Mouse (Mus musculus): ENCODE data around the gene Hoxc9. TPM values are rescaled to one million over a fixed set of nuclear protein-coding genes. Genes with fewer than 3 reads are reported as not detected.

Gene Hoxc9
- polyA plus RNA-seq, 1 experiment = not detected

GRCm38 (mm10) chr15:102942739-102943467, 33.3 kb upstream of the Hoxc9 start:
- TF ChIP-seq CTCF (IDR thresholded peaks at IDR 0.05; ENCODE audit: insufficient read depth, low read length) (no peak), POLR2A (IDR thresholded peaks at IDR 0.05; ENCODE audit: borderline replicate concordance, extremely low read depth, low read depth, low read length) (no peak)
- WGBS = 1% methylated on average over 53 of the region's 53 CpGs
- Histone ChIP-seq H3K4me3 (replicated peaks; ENCODE audit: extremely low read depth, low read depth, low read length) (no peak overlapping the region), H3K4me1 (ENCODE audit: control insufficient read depth, insufficient read depth, low read length) (no peaks in the 10 kb centered on the region)
- no peak for DNase-seq

- no peak overlapping the region for H3K4me3 ChIP-seq (replicated peaks; ENCODE audit: extremely low read depth, low read depth, low read length)
- TF ChIP-seq POLR2A (IDR thresholded peaks at IDR 0.05; ENCODE audit: borderline replicate concordance, extremely low read depth, low read depth, low read length) = no peak
- no peak for TF ChIP-seq CTCF (IDR thresholded peaks at IDR 0.05; ENCODE audit: insufficient read depth, low read length)
- no peaks in the 10 kb centered on the region for H3K4me1 ChIP-seq (ENCODE audit: control insufficient read depth, insufficient read depth, low read length)
- DNase-seq = no peak
- 7% methylated on average over 5 of the region's 5 CpGs for WGBS
Measured at GRCm38 (mm10) chr15:102943468-102943813, 32.8 kb upstream of the Hoxc9 start.

- H3K4me3 ChIP-seq (replicated peaks; ENCODE audit: extremely low read depth, low read depth, low read length) = no peak overlapping the region
- H3K4me1 ChIP-seq (ENCODE audit: control insufficient read depth, insufficient read depth, low read length) = no peaks in the 10 kb centered on the region
- WGBS = 15% methylated on average over 22 of the region's 22 CpGs
- DNase-seq = no peak
- TF ChIP-seq POLR2A (IDR thresholded peaks at IDR 0.05; ENCODE audit: borderline replicate concordance, extremely low read depth, low read depth, low read length) (no peak), CTCF (IDR thresholded peaks at IDR 0.05; ENCODE audit: insufficient read depth, low read length) (no peak)
Measured at GRCm38 (mm10) chr15:102945185-102946077, 30.8 kb upstream of the Hoxc9 start.

GRCm38 (mm10) chr15:102947276-102947675, 29.0 kb upstream of the Hoxc9 start:
- TF ChIP-seq POLR2A (IDR thresholded peaks at IDR 0.05; ENCODE audit: borderline replicate concordance, extremely low read depth, low read depth, low read length) = no peak
- TF ChIP-seq CTCF (IDR thresholded peaks at IDR 0.05; ENCODE audit: insufficient read depth, low read length) = no peak
- Histone ChIP-seq H3K4me1 (ENCODE audit: control insufficient read depth, insufficient read depth, low read length) (no peaks in the 10 kb centered on the region), H3K4me3 (replicated peaks; ENCODE audit: extremely low read depth, low read depth, low read length) (no peak overlapping the region)
- DNase-seq = no peak
- 9% methylated on average over 9 of the region's 9 CpGs for WGBS

- DNase-seq = no peak
- 17% methylated on average over 2 of the region's 2 CpGs for WGBS
- TF ChIP-seq CTCF (IDR thresholded peaks at IDR 0.05; ENCODE audit: insufficient read depth, low read length) (no peak), POLR2A (IDR thresholded peaks at IDR 0.05; ENCODE audit: borderline replicate concordance, extremely low read depth, low read depth, low read length) (no peak)
- H3K4me3 ChIP-seq (replicated peaks; ENCODE audit: extremely low read depth, low read depth, low read length) = no peak overlapping the region
- no peaks in the 10 kb centered on the region for H3K4me1 ChIP-seq (ENCODE audit: control insufficient read depth, insufficient read depth, low read length)
Measured at GRCm38 (mm10) chr15:102948842-102949241, 27.4 kb upstream of the Hoxc9 start.

- 3% methylated on average over 20 of the region's 20 CpGs for WGBS
- Histone ChIP-seq H3K4me3 (replicated peaks; ENCODE audit: extremely low read depth, low read depth, low read length) (no peak overlapping the region), H3K4me1 (ENCODE audit: control insufficient read depth, insufficient read depth, low read length) (no peaks in the 10 kb centered on the region)
- DNase-seq = no peak
- TF ChIP-seq CTCF (IDR thresholded peaks at IDR 0.05; ENCODE audit: insufficient read depth, low read length) (no peak), POLR2A (IDR thresholded peaks at IDR 0.05; ENCODE audit: borderline replicate concordance, extremely low read depth, low read depth, low read length) (no peak)
Measured at GRCm38 (mm10) chr15:102949696-102950095, 26.5 kb upstream of the Hoxc9 start.

- 10% methylated on average over 2 of the region's 2 CpGs for WGBS
- Histone ChIP-seq H3K4me3 (replicated peaks; ENCODE audit: extremely low read depth, low read depth, low read length) (no peak overlapping the region), H3K4me1 (ENCODE audit: control insufficient read depth, insufficient read depth, low read length) (no peaks in the 10 kb centered on the region; the same call in 1 of the 2 replicates)
- DNase-seq = no peak
- TF ChIP-seq CTCF (IDR thresholded peaks at IDR 0.05; ENCODE audit: insufficient read depth, low read length) (no peak), POLR2A (IDR thresholded peaks at IDR 0.05; ENCODE audit: borderline replicate concordance, extremely low read depth, low read depth, low read length) (no peak)
Measured at GRCm38 (mm10) chr15:102950877-102951276, 25.4 kb upstream of the Hoxc9 start.

- Histone ChIP-seq H3K4me3 (replicated peaks; ENCODE audit: extremely low read depth, low read depth, low read length) (no peak overlapping the region), H3K4me1 (ENCODE audit: control insufficient read depth, insufficient read depth, low read length) (no peaks in the 10 kb centered on the region; the same call in 1 of the 2 replicates)
- DNase-seq = no peak
- TF ChIP-seq CTCF (IDR thresholded peaks at IDR 0.05; ENCODE audit: insufficient read depth, low read length) = no peak
- no peak for TF ChIP-seq POLR2A (IDR thresholded peaks at IDR 0.05; ENCODE audit: borderline replicate concordance, extremely low read depth, low read depth, low read length)
- WGBS = 8% methylated on average over 6 of the region's 6 CpGs
Measured at GRCm38 (mm10) chr15:102953561-102953960, 22.7 kb upstream of the Hoxc9 start.

GRCm38 (mm10) chr15:102954192-102955006, 21.8 kb upstream of the Hoxc9 start, which contains the start of gene Hoxc11:
TSS of gene Hoxc11 (plus strand) at chr15:102954427.
- no peak for DNase-seq
- TF ChIP-seq POLR2A (IDR thresholded peaks at IDR 0.05; ENCODE audit: borderline replicate concordance, extremely low read depth, low read depth, low read length) = no peak
- no peak for TF ChIP-seq CTCF (IDR thresholded peaks at IDR 0.05; ENCODE audit: insufficient read depth, low read length)

More at GRCm38 (mm10) chr15:102954192-102955006, 21.8 kb upstream of the Hoxc9 start, which contains the start of gene Hoxc11:
- WGBS = 3% methylated on average over 57 of the region's 57 CpGs
- H3K4me3 ChIP-seq (replicated peaks; ENCODE audit: extremely low read depth, low read depth, low read length) = no peak within 1 kb of the TSS
- H3K4me1 ChIP-seq (ENCODE audit: control insufficient read depth, insufficient read depth, low read length) = no peaks in the 10 kb centered on the region; the same call in 1 of the 2 replicates
